Mouse (Mus musculus) ovary, postnatal 36 days (tissue): ENCODE measurements at regions not wholly inside any gene's neighbourhood (a gene's known extent, or its start where the extent isn't known, plus 50 kb on each side); places are given as distances from the start of the nearest gene placed in this dataset.

Source experiments
- DNase-seq: peaks from one replicate; pipeline ENCODE4 v3.0.0; 2022; ENCODE audit warnings: low spot score, mixed read lengths

GRCm38 (mm10) chr9:6608428-6609283 is 339.0 kb upstream of the Ddi1 start:
- no peak for DNase-seq
